Mouse (Mus musculus): Measurements from ENCODE around the gene Zfp488. TPM values are rescaled to one million over a fixed set of nuclear protein-coding genes. Genes with fewer than 3 reads are reported as not detected.

The Zfp488 gene
- 0.06 and 0.07 TPM in 2 replicates for polyA plus RNA-seq (2012; rRNA removed)

GRCm38 (mm10) chr14:33978604-33979059, at the start of gene Zfp488:
Gene Zfp488, minus strand, starts transcription at chr14:33978764.

GRCm38 (mm10) chr14:34016381-34016780, 37.8 kb upstream of the Zfp488 start, which contains the start of gene Gm5460:
Gene Gm5460, plus strand, starts transcription at chr14:34016758.

GRCm38 (mm10) chr14:34015063-34015462, 36.5 kb upstream of the Zfp488 start, which contains the start of gene Gm30083:
Gene Gm30083, minus strand, starts transcription at chr14:34015182.

GRCm38 (mm10) chr14:33953761-33954160, 24.8 kb downstream of the Zfp488 start, which contains the start of gene Rbp3:
Gene Rbp3, plus strand, starts transcription at chr14:33954003.

GRCm38 (mm10) chr14:33940739-33941138, 37.8 kb downstream of the Zfp488 start, which contains the start of gene Gdf2:
Gene Gdf2, plus strand, starts transcription at chr14:33941039.

GRCm38 (mm10) chr14:33923168-33924070, 55.1 kb downstream of the Zfp488 start, which contains the start of gene Gdf10:
Gene Gdf10, plus strand, starts transcription at chr14:33923587.

Other genes starting within 250 kb of the Zfp488 start
- gene Gdf10, start 55.2 kb downstream of the Zfp488 start, polyA plus RNA-seq (2012; rRNA removed), result 11.3 and 11.7 TPM in 2 replicates
- not detected in 2 replicates for gene Gdf2, start 37.7 kb downstream of the Zfp488 start, polyA plus RNA-seq (2012; rRNA removed)
- gene Rbp3, start 24.8 kb downstream of the Zfp488 start, polyA plus RNA-seq (2012; rRNA removed), result not detected in 2 replicates
- 0.07 and 0.16 TPM in 2 replicates for gene Gm30083, start 36.4 kb upstream of the Zfp488 start, polyA plus RNA-seq (2012; rRNA removed)
- not detected in 2 replicates for gene Gm5460, start 38.0 kb upstream of the Zfp488 start, polyA plus RNA-seq (2012; rRNA removed)
- not detected in 2 replicates for gene Antxrl, start 73.9 kb upstream of the Zfp488 start, polyA plus RNA-seq (2012; rRNA removed)
- 13.3 and 18.1 TPM in 2 replicates for gene Anxa8, start 107.2 kb upstream of the Zfp488 start, polyA plus RNA-seq (2012; rRNA removed)
- 1.6 and 2.0 TPM in 2 replicates for gene A630023A22Rik, start 124.0 kb upstream of the Zfp488 start, polyA plus RNA-seq (2012; rRNA removed)
- gene Npy4r, start 173.7 kb upstream of the Zfp488 start, polyA plus RNA-seq (2012; rRNA removed), result 5.6 and 8.7 TPM in 2 replicates
- gene Gprin2, start 222.9 kb upstream of the Zfp488 start, polyA plus RNA-seq (2012; rRNA removed), result 0.09 and 0.28 TPM in 2 replicates
- 3.3 and 3.8 TPM in 2 replicates for gene Syt15, start 240.8 kb upstream of the Zfp488 start, polyA plus RNA-seq (2012; rRNA removed)

Data from colon, adult 2 months (tissue).